Mouse (Mus musculus) liver, adult 2 months (tissue): ENCODE measurements around the gene Fgfr4.

Experiments
- CTCF ChIP-seq: fragments of 200-500 bp; IDR thresholded peaks from 2 replicates; pipeline ENCODE4 v1.5.1; 2011; ENCODE audit warnings: low read depth, low read length, control low read depth
- POLR2A ChIP-seq: fragments of 200-500 bp; IDR thresholded peaks from 2 replicates; pipeline ENCODE4 v1.6.1; 2011; ENCODE audit warnings: low read length, control low read depth; ENCODE audit not compliant: insufficient read depth; ENCODE audit errors: extremely low read depth

GRCm38 (mm10) chr13:55176265-55176664 lies 23.8 kb downstream of the Fgfr4 start:
- TF ChIP-seq CTCF (no peak), POLR2A (no peak)
